Mouse (Mus musculus) myocyte (in vitro differentiated cells): Measurements from ENCODE around the gene Mmp9. TPM values are rescaled to one million over a fixed set of nuclear protein-coding genes. Genes with fewer than 3 reads are reported as not detected.

Source experiments
- H3K27me3 ChIP-seq: one replicate; pipeline ENCODE4 v1.6.1; 2011; ENCODE audit not compliant: control insufficient read depth, insufficient read depth, insufficient read length
- H3K36me3 ChIP-seq: one replicate; pipeline ENCODE4 v1.6.1; 2011; ENCODE audit not compliant: control insufficient read depth, insufficient read depth
- H3K4me2 ChIP-seq: one replicate; pipeline ENCODE4 v1.6.1; 2011; ENCODE audit warnings: low read depth, control low read depth
- H3K4me3 ChIP-seq: one replicate; pipeline ENCODE4 v1.5.1; 2011; ENCODE audit warnings: mild to moderate bottlenecking, control low read depth, moderate library complexity
- H3K79me2 ChIP-seq: one replicate; pipeline ENCODE4 v1.6.1; 2011; ENCODE audit not compliant: control insufficient read depth, insufficient read depth
- H3ac ChIP-seq: one replicate; pipeline ENCODE4 v1.6.1; 2011; ENCODE audit not compliant: control insufficient read depth, insufficient read length
- CEBPB ChIP-seq: IDR thresholded peaks from 2 replicates; pipeline ENCODE4 v1.6.1; 2011; ENCODE audit warnings: mild to moderate bottlenecking, moderate library complexity; ENCODE audit not compliant: poor library complexity, insufficient read depth, severe bottlenecking
- E2F4 ChIP-seq: IDR thresholded peaks from one replicate; pipeline ENCODE4 v1.6.1; 2011; ENCODE audit warnings: mild to moderate bottlenecking, control low read depth, moderate library complexity; ENCODE audit not compliant: insufficient read depth
- MAX ChIP-seq: IDR thresholded peaks from one replicate; pipeline ENCODE4 v1.6.1; 2011; ENCODE audit warnings: low read depth, mild to moderate bottlenecking, control low read depth
- MYOD1 ChIP-seq, 3 experiments: IDR thresholded peaks; one replicate each; pipeline ENCODE4 v1.6.1; 2011; ENCODE audit warnings: control low read depth in 2 of 3, low read depth in 2 of 3, mild to moderate bottlenecking in 2 of 3, moderate library complexity in 1 of 3; ENCODE audit not compliant: insufficient read length in 2 of 3, control insufficient read depth in 1 of 3
- MYOG ChIP-seq, 3 experiments: IDR thresholded peaks; one replicate each; pipeline ENCODE4 v1.6.1; 2011; ENCODE audit warnings: control low read depth in 2 of 3, low read depth in 2 of 3, mild to moderate bottlenecking in 2 of 3; ENCODE audit not compliant: insufficient read length in 2 of 3, control insufficient read depth in 1 of 3, insufficient read depth in 1 of 3
- POLR2A ChIP-seq: IDR thresholded peaks from one replicate; pipeline ENCODE4 v1.6.1; 2011; ENCODE audit warnings: low read depth, mild to moderate bottlenecking, control low read depth, moderate library complexity; ENCODE audit not compliant: insufficient read length
- POLR2AphosphoS2 ChIP-seq: IDR thresholded peaks from one replicate; pipeline ENCODE4 v1.6.1; 2011; ENCODE audit warnings: low read depth, control low read depth; ENCODE audit not compliant: insufficient read length
- REST ChIP-seq: IDR thresholded peaks from one replicate; pipeline ENCODE4 v1.6.1; 2011; ENCODE audit warnings: mild to moderate bottlenecking, control low read depth, moderate library complexity; ENCODE audit not compliant: insufficient read depth, insufficient read length
- SRF ChIP-seq: IDR thresholded peaks from one replicate; pipeline ENCODE4 v1.6.1; 2011; ENCODE audit warnings: low read depth; ENCODE audit not compliant: control insufficient read depth, insufficient read length
- TCF12 ChIP-seq: IDR thresholded peaks from one replicate; pipeline ENCODE4 v1.6.1; 2011; ENCODE audit warnings: mild to moderate bottlenecking, control low read depth; ENCODE audit not compliant: poor library complexity, insufficient read depth, severe bottlenecking
- TCF3 ChIP-seq: IDR thresholded peaks from one replicate; pipeline ENCODE4 v1.6.1; 2011; ENCODE audit warnings: low read depth, control low read depth; ENCODE audit not compliant: insufficient read length
- USF1 ChIP-seq: IDR thresholded peaks from one replicate; pipeline ENCODE4 v1.6.1; 2011; ENCODE audit warnings: low read depth, mild to moderate bottlenecking, control low read depth, moderate library complexity
- polyA plus RNA-seq: library from polyadenylated mRNA; unstranded; fragments of >200 nt; fragmentation: generic; extraction: Trizol; gene quantifications from one replicate; pipeline ENCODE4 v1.2.1, GENCODE M21; 2012; ENCODE audit warnings: missing spikeins

The Mmp9 gene
- polyA plus RNA-seq, 1 experiment: 1.7 TPM

GRCm38 (mm10) chr2:164901380-164901779 lies 39.2 kb upstream of the Mmp9 start:
- no peak for TF ChIP-seq MAX
- no peak for TF ChIP-seq REST
- TF ChIP-seq E2F4: no peak
- no peak for TF ChIP-seq USF1
- no peak for TF ChIP-seq POLR2A
- no peak for TF ChIP-seq POLR2AphosphoS2
- no peaks in the 10 kb centered on the region for H3K79me2 ChIP-seq
- peaks cover 35% of the 10 kb centered on the region for H3K36me3 ChIP-seq
- no peaks in the 10 kb centered on the region for H3K27me3 ChIP-seq
- H3ac ChIP-seq: no peak overlapping the region
- H3K4me2 ChIP-seq: no peak overlapping the region
- H3K4me3 ChIP-seq: no peak overlapping the region

- Histone ChIP-seq H3ac (no peak overlapping the region), H3K36me3 (peaks cover 29% of the 10 kb centered on the region), H3K27me3 (no peaks in the 10 kb centered on the region), H3K79me2 (peaks cover 3% of the 10 kb centered on the region), H3K4me3 (no peak overlapping the region), H3K4me2 (no peak overlapping the region)
- TF ChIP-seq POLR2A (no peak), MAX (no peak), POLR2AphosphoS2 (no peak), MYOD1 (IDR thresholded peaks at IDR 0.05; ENCODE audit: control insufficient read depth in 1 of 3, insufficient read length in 2 of 3, low read depth in 2 of 3) (no peak), USF1 (no peak), MYOG (IDR thresholded peaks at IDR 0.05; ENCODE audit: control insufficient read depth in 1 of 3, insufficient read depth in 1 of 3, insufficient read length in 2 of 3, low read depth in 2 of 3) (no peak), TCF12 (no peak), REST (no peak), E2F4 (no peak), CEBPB (no peak), TCF3 (no peak)
Measured at GRCm38 (mm10) chr2:164903496-164903895, 37.1 kb upstream of the Mmp9 start.

GRCm38 (mm10) chr2:164906071-164906470 lies 34.5 kb upstream of the Mmp9 start:
- Histone ChIP-seq H3K27me3 (no peaks in the 10 kb centered on the region), H3K36me3 (peaks cover 26% of the 10 kb centered on the region), H3K4me2 (no peak overlapping the region), H3K79me2 (peaks cover 15% of the 10 kb centered on the region), H3ac (no peak overlapping the region), H3K4me3 (no peak overlapping the region)
- TF ChIP-seq SRF (no peak), USF1 (no peak)

GRCm38 (mm10) chr2:164907511-164907910 lies 33.1 kb upstream of the Mmp9 start:
- Histone ChIP-seq H3K4me2 (no peak overlapping the region), H3K79me2 (peaks cover 15% of the 10 kb centered on the region), H3K27me3 (no peaks in the 10 kb centered on the region), H3ac (no peak overlapping the region), H3K36me3 (peaks cover 26% of the 10 kb centered on the region), H3K4me3 (no peak overlapping the region)
- TF ChIP-seq MAX (no peak), USF1 (no peak), E2F4 (no peak), POLR2A (no peak), TCF12 (no peak), POLR2AphosphoS2 (no peak), SRF (no peak), MYOD1 (IDR thresholded peaks at IDR 0.05; ENCODE audit: control insufficient read depth in 1 of 3, insufficient read length in 2 of 3, low read depth in 2 of 3) (no peak), CEBPB (no peak), TCF3 (no peak), REST (no peak), MYOG (IDR thresholded peaks at IDR 0.05; ENCODE audit: control insufficient read depth in 1 of 3, insufficient read depth in 1 of 3, insufficient read length in 2 of 3, low read depth in 2 of 3) (no peak)

- H3K4me3 ChIP-seq: no peak overlapping the region
- no peaks in the 10 kb centered on the region for H3K27me3 ChIP-seq
- TF ChIP-seq E2F4 (no peak), TCF3 (no peak), MYOD1 (IDR thresholded peaks at IDR 0.05; ENCODE audit: control insufficient read depth in 1 of 3, insufficient read length in 2 of 3, low read depth in 2 of 3) (no peak), SRF (no peak), USF1 (no peak), MAX (no peak), POLR2AphosphoS2 (no peak), MYOG (IDR thresholded peaks at IDR 0.05; ENCODE audit: control insufficient read depth in 1 of 3, insufficient read depth in 1 of 3, insufficient read length in 2 of 3, low read depth in 2 of 3) (no peak), TCF12 (no peak), POLR2A (no peak), REST (no peak)
- H3K79me2 ChIP-seq: peaks cover 15% of the 10 kb centered on the region
- peaks cover 26% of the 10 kb centered on the region for H3K36me3 ChIP-seq
- H3ac ChIP-seq: no peak overlapping the region
- H3K4me2 ChIP-seq: no peak overlapping the region
Measured at GRCm38 (mm10) chr2:164908011-164908410, 32.6 kb upstream of the Mmp9 start.
